Mouse (Mus musculus) forebrain, embryonic 13.5 days (tissue): ENCODE data around the gene Chtf18. TPM values are rescaled to one million over a fixed set of nuclear protein-coding genes. Genes with fewer than 3 reads are reported as not detected.
"Not testable (repeated sequence)": the region's sequence is repeated elsewhere in the genome, so short reads cannot be mapped to it uniquely, and the experiment has no call there.

Source experiments
- ATAC-seq: fragments of 200-750 bp; cut with Nextera tagmentation; 2 replicates; pipeline ENCODE4 v1.8.0; 2017
- H3K27ac ChIP-seq: fragments of 300-500 bp; sonication (generic); 2 replicates; pipeline ENCODE4 v1.5.1; 2015; ENCODE audit warnings: inconsistent platforms, mild to moderate bottlenecking, moderate library complexity
- H3K27me3 ChIP-seq: fragments of 300-500 bp; sonication (generic); 2 replicates; pipeline ENCODE4 v1.6.1; 2015; ENCODE audit warnings: mild to moderate bottlenecking, inconsistent platforms
- H3K36me3 ChIP-seq: fragments of 300-500 bp; sonication (generic); 2 replicates; pipeline ENCODE4 v1.6.1; 2015; ENCODE audit warnings: mild to moderate bottlenecking, inconsistent platforms; ENCODE audit not compliant: poor library complexity, severe bottlenecking
- H3K4me1 ChIP-seq: fragments of 300-500 bp; sonication (generic); 2 replicates; pipeline ENCODE4 v1.6.1; 2015; ENCODE audit warnings: inconsistent platforms
- H3K4me2 ChIP-seq: fragments of 300-500 bp; sonication (generic); 2 replicates; pipeline ENCODE4 v1.6.1; 2015; ENCODE audit warnings: inconsistent platforms, mild to moderate bottlenecking, moderate library complexity
- H3K4me3 ChIP-seq: fragments of 300-500 bp; sonication (generic); 2 replicates; pipeline ENCODE4 v1.5.1; 2015; ENCODE audit warnings: mild to moderate bottlenecking, inconsistent platforms
- H3K9ac ChIP-seq: fragments of 300-500 bp; sonication (generic); 2 replicates; pipeline ENCODE4 v1.6.1; 2015; ENCODE audit warnings: mild to moderate bottlenecking, inconsistent platforms
- H3K9me3 ChIP-seq: fragments of 300-500 bp; sonication (generic); replicated peaks from 2 replicates; pipeline ENCODE4 v1.6.1; 2016; ENCODE audit warnings: inconsistent platforms
- WGBS: fragments of 180-500 bp; shearing (Covaris S2); methylation state at CpG from one replicate; pipeline ENCODE4 v1.1.7; 2015; 5-methylcytosine and 5-hydroxymethylcytosine counted together
- polyA plus RNA-seq: library from polyadenylated mRNA; unstranded; fragments of >200 nt; fragmentation: Nextera tagmentation; extraction: Ambion mirVana; gene quantifications from 2 replicates; pipeline ENCODE4 v1.2.1, GENCODE M21; 2015

Gene Chtf18
- polyA plus RNA-seq, 1 experiment from 2014 or later, result 24.6 TPM

- Histone ChIP-seq H3K4me3 (no peak overlapping the region), H3K4me2 (no peak overlapping the region), H3K9ac (no peak overlapping the region), H3K27ac (no peak overlapping the region), H3K4me1 (peaks cover 7% of the 10 kb centered on the region), H3K9me3 (no peaks in the 10 kb centered on the region), H3K27me3 (0 out of 2 replicates have a peak, but pooled peaks cover 4% of the 10 kb centered on the region), H3K36me3 (no peaks in the 10 kb centered on the region)
- WGBS, result 61% methylated on average over 4 of the region's 4 CpGs
- ATAC-seq, result no peak
Measured at GRCm38 (mm10) chr17:25755627-25756377, 28.6 kb upstream of the Chtf18 start.

DNA sequence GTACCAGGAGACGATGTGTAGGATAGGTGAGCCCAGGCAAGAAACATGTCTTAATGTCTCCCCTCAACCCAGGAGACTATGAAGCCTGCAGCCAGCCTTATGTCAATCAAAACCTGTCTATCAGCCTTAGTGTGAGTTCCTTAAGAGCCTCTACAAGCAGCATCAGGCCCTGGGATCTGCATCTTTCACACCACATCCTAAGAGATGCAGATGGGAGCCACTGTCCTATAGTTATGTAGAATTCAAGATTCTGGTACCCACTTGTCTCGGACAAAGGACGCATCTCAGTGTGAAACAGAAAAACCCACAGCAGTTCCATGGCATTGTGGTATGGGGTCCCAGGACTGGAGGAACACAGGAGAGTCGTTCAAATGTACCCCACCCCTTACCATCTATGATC, 27.9 kb upstream of the Chtf18 start:
- Histone ChIP-seq H3K36me3 (no peaks in the 10 kb centered on the region), H3K9ac (no peak overlapping the region), H3K4me3 (no peak overlapping the region), H3K27me3 (0 out of 2 replicates have a peak, but pooled peaks cover 4% of the 10 kb centered on the region), H3K4me2 (no peak overlapping the region), H3K4me1 (peaks cover 7% of the 10 kb centered on the region), H3K9me3 (no peaks in the 10 kb centered on the region), H3K27ac (no peak overlapping the region)
- WGBS, result 79% methylated on average over 4 of the region's 4 CpGs
- ATAC-seq, result no peak

DNA sequence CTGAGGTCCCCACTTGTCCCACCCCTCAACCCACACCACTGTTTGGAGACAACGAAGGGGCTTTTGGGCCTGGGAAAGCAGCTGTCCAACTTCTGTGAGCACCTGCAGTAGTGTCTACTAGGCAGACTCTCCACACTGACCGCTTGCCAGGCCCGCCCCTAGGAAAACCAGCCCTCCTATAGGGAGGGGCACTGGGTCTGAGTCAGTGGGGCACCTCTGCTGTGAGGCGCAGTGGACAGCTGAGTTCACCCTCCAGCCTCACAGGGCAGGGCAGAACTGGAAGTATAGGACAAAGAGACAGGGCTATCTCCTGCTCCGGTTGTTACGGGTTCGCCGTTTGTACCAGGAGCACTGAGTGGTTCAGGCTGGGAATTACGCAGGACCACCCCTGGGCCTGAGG, 27.0 kb upstream of the Chtf18 start, which contains the start of gene Msln:
Gene Msln (minus strand): TSS at position 138 of the 400 bp plus-strand sequence.
- WGBS, result 74% methylated on average over 9 of the region's 9 CpGs
- H3K36me3 ChIP-seq, result no peaks in the 10 kb centered on the region
- ATAC-seq, result no peak

DNA sequence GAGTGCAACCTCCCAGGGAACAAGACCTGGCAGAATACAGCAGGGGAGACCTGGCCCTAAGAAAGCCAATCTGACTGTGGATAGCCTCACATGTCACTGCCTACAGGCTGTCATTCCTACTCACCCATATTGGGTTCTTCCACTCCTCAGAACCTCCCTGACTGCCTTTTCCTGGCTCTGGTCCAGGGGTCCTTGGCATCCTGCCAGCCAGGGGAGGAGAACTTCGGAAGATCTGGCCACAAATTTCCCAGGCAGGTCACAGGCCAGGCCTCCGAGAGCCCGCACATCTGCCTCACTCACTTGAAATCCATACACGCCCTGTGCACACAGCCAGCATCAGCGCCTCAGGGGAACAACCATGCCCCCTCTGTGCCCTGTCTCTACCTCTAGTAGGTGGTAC, 24.2 kb upstream of the Chtf18 start:
- H3K9ac ChIP-seq, result 0 out of 2 replicates have a peak overlapping the region, but pooled peaks have one; percentile 13
- H3K9me3 ChIP-seq, result no peaks in the 10 kb centered on the region
- H3K4me3 ChIP-seq, result no peak overlapping the region
- H3K36me3 ChIP-seq, result no peaks in the 10 kb centered on the region
- no peak for ATAC-seq
- 51% methylated on average over 5 of the region's 5 CpGs for WGBS
- no peak overlapping the region for H3K27ac ChIP-seq
- H3K4me1 ChIP-seq, result peaks cover 7% of the 10 kb centered on the region
- peaks cover 5% of the 10 kb centered on the region; the same call in 1 of the 2 replicates for H3K27me3 ChIP-seq
- H3K4me2 ChIP-seq, result no peak overlapping the region

More for the DNA sequence above, 27.0 kb upstream of the Chtf18 start, which contains the start of gene Msln:
- Histone ChIP-seq H3K27ac (no peak within 1 kb of the TSS), H3K4me2 (no peak within 1 kb of the TSS), H3K27me3 (peaks cover 2% of the 10 kb centered on the region; the same call in 1 of the 2 replicates), H3K4me3 (no peak within 1 kb of the TSS), H3K4me1 (peaks cover 7% of the 10 kb centered on the region), H3K9me3 (no peaks in the 10 kb centered on the region), H3K9ac (no peak within 1 kb of the TSS)

DNA sequence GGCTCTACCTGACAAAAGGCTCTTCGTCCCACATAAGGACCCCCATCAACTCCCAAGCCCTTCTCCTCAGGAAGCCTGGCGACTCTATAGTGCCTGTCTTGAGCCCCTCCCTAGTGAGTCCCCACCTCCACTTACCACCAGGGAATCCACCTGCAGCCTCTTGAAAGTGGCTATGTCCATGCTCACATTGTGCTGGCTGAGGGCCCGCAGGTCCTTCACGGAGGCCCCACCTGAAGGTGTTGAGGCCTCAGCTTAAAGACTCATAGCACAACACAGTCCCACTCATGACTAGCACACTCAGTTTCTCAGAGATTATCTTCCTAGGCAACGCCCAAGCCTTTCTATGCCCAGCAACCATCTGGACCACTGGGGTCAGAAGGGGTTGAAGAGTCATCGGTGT, 22.1 kb upstream of the Chtf18 start:
- peaks cover 5% of the 10 kb centered on the region; the same call in 1 of the 2 replicates for H3K27me3 ChIP-seq
- no peaks in the 10 kb centered on the region for H3K36me3 ChIP-seq
- no peak overlapping the region for H3K27ac ChIP-seq
- H3K4me3 ChIP-seq, result no peak overlapping the region
- H3K9ac ChIP-seq, result no peak overlapping the region
- WGBS, result 85% methylated on average over 6 of the region's 6 CpGs
- H3K9me3 ChIP-seq, result no peaks in the 10 kb centered on the region
- no peak for ATAC-seq
- H3K4me2 ChIP-seq, result no peak overlapping the region
- peaks cover 7% of the 10 kb centered on the region for H3K4me1 ChIP-seq

DNA sequence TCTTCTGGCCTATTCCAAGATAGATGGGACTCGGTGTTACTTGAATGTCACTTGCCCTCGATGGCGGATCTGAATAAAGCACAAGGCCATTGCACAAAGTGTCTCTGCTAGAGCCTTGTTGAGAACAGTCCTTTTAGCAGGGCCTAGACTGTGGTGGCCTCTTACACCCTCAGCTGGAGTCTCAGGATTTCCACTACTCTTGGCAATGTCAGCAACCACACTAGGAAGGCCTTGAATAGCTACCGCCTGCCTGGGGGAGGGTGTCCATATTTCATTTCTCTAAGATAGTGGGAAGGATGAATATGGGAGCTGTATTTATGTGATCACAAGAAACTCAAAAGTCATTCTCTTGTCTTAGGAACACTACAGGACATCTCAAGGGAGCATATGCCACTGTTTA, 21.0 kb upstream of the Chtf18 start:
- no peak overlapping the region for H3K4me3 ChIP-seq
- H3K9me3 ChIP-seq, result no peaks in the 10 kb centered on the region
- ATAC-seq, result no peak
- H3K36me3 ChIP-seq, result no peaks in the 10 kb centered on the region
- WGBS, result 95% methylated on average over 4 of the region's 4 CpGs
- H3K4me1 ChIP-seq, result peaks cover 7% of the 10 kb centered on the region
- no peak overlapping the region for H3K4me2 ChIP-seq
- no peak overlapping the region for H3K27ac ChIP-seq
- H3K9ac ChIP-seq, result no peak overlapping the region
- peaks cover 5% of the 10 kb centered on the region; the same call in 1 of the 2 replicates for H3K27me3 ChIP-seq

GRCm38 (mm10) chr17:25744311-25744710, 17.1 kb upstream of the Chtf18 start:
- H3K9me3 ChIP-seq, result no peaks in the 10 kb centered on the region
- 87% methylated on average over 10 of the region's 10 CpGs for WGBS

GRCm38 (mm10) chr17:25743831-25744230, 16.6 kb upstream of the Chtf18 start:
- Histone ChIP-seq H3K9me3 (no peaks in the 10 kb centered on the region), H3K4me1 (no peaks in the 10 kb centered on the region), H3K27ac (no peak overlapping the region), H3K36me3 (no peaks in the 10 kb centered on the region), H3K27me3 (peaks cover under 1% of the 10 kb centered on the region; the same call in 1 of the 2 replicates), H3K4me2 (no peak overlapping the region), H3K9ac (no peak overlapping the region), H3K4me3 (no peak overlapping the region)
- no peak for ATAC-seq
- WGBS, result 93% methylated on average over 9 of the region's 9 CpGs

More at GRCm38 (mm10) chr17:25744311-25744710, 17.1 kb upstream of the Chtf18 start:
- peaks cover 5% of the 10 kb centered on the region; the same call in 1 of the 2 replicates for H3K27me3 ChIP-seq
- no peaks in the 10 kb centered on the region for H3K4me1 ChIP-seq
- H3K36me3 ChIP-seq, result no peaks in the 10 kb centered on the region
- H3K27ac ChIP-seq, result no peak overlapping the region
- H3K9ac ChIP-seq, result no peak overlapping the region
- H3K4me2 ChIP-seq, result no peak overlapping the region
- ATAC-seq, result no peak
- no peak overlapping the region for H3K4me3 ChIP-seq

DNA sequence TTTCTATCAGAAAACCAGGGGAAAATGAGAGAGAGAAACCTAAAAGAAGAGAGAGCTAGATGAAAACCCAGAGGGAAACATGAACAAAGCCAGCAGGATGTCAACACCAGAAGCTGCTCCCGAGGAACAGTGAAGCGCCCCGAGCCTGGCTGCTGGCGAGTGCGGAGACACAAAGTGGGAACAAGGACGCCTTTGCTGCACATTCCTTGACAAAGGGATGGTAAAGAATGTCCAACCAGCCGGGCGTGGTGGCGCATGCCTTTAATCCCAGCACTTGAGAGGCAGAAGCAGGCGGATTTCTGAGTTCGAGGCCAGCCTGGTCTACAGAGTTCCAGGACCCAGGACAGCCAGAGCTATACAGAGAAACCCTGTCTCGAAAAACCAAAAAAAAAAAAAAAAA, 14.3 kb upstream of the Chtf18 start:
- not testable (repeated sequence) for H3K36me3 ChIP-seq, H3K9me3 ChIP-seq, ATAC-seq, H3K27ac ChIP-seq, H3K4me3 ChIP-seq, H3K4me2 ChIP-seq, H3K9ac ChIP-seq, H3K27me3 ChIP-seq, H3K4me1 ChIP-seq
- WGBS, result 70% methylated on average over 12 of the region's 12 CpGs

- H3K36me3 ChIP-seq, result no peaks in the 10 kb centered on the region
- WGBS, result 86% methylated on average over 7 of the region's 7 CpGs
- no peak for ATAC-seq
- no peaks in the 10 kb centered on the region for H3K4me1 ChIP-seq
- H3K9ac ChIP-seq, result no peak overlapping the region
- no peak overlapping the region for H3K27ac ChIP-seq
- no peaks in the 10 kb centered on the region for H3K9me3 ChIP-seq
- no peak overlapping the region for H3K4me2 ChIP-seq
- H3K27me3 ChIP-seq, result no peaks in the 10 kb centered on the region
- H3K4me3 ChIP-seq, result no peak overlapping the region
Measured at GRCm38 (mm10) chr17:25738861-25739260, 11.6 kb upstream of the Chtf18 start.

GRCm38 (mm10) chr17:25735745-25736144, 8.5 kb upstream of the Chtf18 start, which contains the start of gene Mslnl:
Gene Mslnl, plus strand, starts transcription at chr17:25736042.
- no peak within 1 kb of the TSS for H3K4me2 ChIP-seq
- H3K27ac ChIP-seq, result no peak within 1 kb of the TSS
- H3K27me3 ChIP-seq, result no peaks in the 10 kb centered on the region
- ATAC-seq, result no peak
- peaks cover 4% of the 10 kb centered on the region for H3K36me3 ChIP-seq
- no peaks in the 10 kb centered on the region for H3K9me3 ChIP-seq
- WGBS, result 83% methylated on average over 3 of the region's 3 CpGs
- no peak within 1 kb of the TSS for H3K9ac ChIP-seq
- H3K4me1 ChIP-seq, result no peaks in the 10 kb centered on the region
- H3K4me3 ChIP-seq, result no peak within 1 kb of the TSS

- H3K27ac ChIP-seq, result no peak overlapping the region
- H3K4me2 ChIP-seq, result no peak overlapping the region
- no peaks in the 10 kb centered on the region for H3K27me3 ChIP-seq
- no peaks in the 10 kb centered on the region for H3K4me1 ChIP-seq
- no peak overlapping the region for H3K4me3 ChIP-seq
- peaks cover 9% of the 10 kb centered on the region for H3K36me3 ChIP-seq
- ATAC-seq, result no peak
- no peaks in the 10 kb centered on the region for H3K9me3 ChIP-seq
- WGBS, result 86% methylated on average over 5 of the region's 5 CpGs
- no peak overlapping the region for H3K9ac ChIP-seq
Measured at GRCm38 (mm10) chr17:25735246-25735645, 8.0 kb upstream of the Chtf18 start.
